Mouse (Mus musculus): ENCODE measurements around the gene Pxmp2.

GRCm38 (mm10) chr5:110300591-110300990 is 14.6 kb upstream of the Pxmp2 start:
- TF ChIP-seq CTCF (IDR thresholded peaks at IDR 0.05; ENCODE audit: low read depth, low read length) (no peak), POLR2A (IDR thresholded peaks at IDR 0.05; ENCODE audit: borderline replicate concordance, low read depth, low read length) (no peak)

All from bone marrow macrophage, adult 2 months (primary cell).